Mouse (Mus musculus) lung, postnatal 4 days (tissue): Measurements from ENCODE around the gene Lrrc73.

Experiments
- DNase-seq, 2 experiments: peaks; one replicate each; pipeline ENCODE4 v3.0.0; 2021

Gene Lrrc73

DNA sequence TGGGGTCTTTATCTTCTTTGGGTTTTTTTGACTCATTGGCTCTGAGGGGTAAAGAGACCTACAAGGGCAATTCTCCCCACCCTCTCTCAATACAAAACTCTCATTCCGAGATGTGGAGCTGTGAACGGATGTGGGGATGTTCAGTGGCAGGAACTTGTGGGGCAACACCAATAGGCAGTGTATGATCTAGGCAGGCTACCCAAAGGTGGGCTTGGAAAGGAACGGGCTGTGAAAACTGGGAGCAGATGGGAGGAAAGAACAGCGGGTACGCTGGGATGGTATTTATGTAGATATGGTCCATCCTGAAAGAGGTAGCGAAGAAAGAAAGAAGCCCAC is 43.7 kb downstream of the Lrrc73 start:
- DNase-seq: no peak

DNA sequence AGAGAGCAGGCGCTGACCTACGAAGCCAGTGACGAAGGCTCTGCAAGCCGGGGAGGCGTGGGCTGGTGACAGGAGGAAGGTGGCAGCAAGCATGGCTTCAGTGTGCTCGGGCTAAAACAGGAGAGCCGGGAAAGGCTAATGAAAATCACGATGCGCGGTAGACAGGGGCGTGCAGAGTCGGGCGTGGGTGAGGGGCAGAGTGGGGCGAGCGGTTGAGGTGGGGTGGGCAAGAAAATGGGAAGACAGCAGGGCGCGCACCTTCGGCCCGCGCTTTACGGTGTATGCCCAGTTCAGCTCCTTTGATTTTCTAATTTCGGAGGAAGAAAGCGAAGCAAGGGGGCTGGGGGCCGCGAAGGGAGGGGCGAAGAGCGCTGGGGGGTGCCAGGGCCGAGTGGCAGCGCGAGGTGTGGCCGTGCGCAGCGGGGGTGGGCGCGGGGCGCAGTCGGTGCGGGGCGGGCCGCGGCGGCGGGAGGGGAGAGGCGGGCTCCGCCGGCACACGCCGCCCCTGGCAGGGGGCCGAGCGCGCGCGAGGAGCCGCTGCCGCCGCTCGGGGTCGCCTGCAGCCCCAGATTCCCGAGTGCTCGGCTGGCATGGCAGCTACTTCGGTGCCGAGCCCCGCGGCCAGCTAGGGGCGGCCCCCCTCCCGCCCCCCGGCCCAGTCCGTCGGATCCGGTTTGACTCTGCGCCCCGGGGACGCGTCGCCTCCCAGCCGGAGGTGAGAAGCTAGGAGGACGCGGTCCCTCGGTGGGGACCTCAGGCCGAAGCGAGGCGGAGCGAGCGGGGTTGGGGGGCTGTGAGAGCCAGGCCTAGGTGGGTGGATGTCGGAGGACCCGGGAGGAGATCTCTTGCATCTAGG is 44.3 kb downstream of the Lrrc73 start, which contains the start of gene Dlk2:
Dlk2 (plus strand) TSS at position 58 of the 856 bp plus-strand sequence.
- no peak for DNase-seq

DNA sequence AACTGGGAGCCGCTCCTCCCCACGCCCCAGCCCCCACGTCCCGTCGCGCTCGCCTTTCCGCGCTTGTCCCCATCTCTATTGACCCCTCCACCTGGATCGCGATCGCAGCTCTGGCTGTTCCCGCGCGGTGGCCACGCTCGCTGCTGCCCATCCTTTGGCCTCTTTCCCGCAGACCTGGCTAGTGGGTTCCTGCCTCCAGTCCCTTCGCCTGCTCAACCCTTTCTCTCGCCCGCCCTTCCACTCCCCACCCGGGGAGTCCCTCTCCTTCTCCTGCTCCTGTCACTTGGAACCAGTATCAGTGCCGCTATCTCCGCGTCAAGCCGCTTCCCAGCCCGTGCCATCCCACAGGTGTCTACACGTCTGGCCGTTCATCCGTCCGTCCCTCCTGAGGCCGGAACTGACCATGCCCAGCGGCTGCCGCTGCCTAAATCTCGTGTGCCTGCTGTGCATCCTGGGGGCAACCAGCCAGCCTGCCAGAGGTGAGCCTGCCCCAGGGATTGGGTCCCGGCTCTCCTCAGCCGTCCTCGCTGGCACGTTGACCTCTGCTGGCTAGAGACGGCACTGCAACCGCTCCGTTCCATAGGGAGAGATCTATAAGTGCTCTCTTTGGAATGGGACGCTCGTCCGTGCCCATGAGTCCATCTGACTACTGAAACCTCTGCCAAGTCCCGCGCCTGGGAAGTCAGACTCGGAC is 45.0 kb downstream of the Lrrc73 start:
- DNase-seq: peak; percentile 85 to 89

DNA sequence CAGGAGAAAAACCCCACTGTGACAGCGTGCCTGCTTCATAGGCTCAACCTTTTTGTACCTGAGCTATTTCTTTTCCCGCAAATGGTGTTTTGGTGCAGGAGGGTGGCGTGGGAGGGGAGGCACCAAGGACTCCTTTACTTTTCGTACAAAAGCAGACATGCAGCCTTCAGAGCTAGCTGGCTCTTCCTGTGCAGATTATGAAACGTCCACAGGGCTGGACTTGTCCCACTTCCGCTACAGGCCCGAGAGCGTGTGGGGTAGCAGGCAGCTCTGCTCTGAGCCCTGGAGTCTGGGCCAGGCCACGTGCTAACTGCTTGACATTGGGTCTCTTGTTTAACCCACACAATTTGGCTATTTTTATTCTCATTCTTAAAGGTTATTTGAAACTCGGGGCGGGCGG is 48.6 kb downstream of the Lrrc73 start:
- peak; percentile 22 to 51 for DNase-seq

DNA sequence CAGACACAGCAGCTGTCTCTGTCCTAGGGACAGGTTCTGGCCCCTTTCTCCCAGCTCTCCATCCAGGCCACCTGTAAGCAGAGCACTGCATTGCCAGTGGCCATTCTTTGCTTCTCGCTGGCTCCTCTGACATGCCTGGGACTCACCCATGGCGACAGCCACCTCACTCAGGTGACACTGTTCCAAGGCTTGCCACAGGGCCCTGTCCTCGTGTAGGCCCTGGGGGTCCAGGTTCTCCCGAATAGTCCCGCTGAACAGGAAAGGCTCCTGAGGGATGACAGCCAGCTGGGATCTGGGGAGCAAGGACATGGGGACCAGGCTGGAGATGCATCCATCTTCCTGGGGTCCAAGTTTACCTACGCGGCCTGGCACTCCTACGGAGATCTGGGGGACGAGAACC is 50.9 kb downstream of the Lrrc73 start:
- no peak for DNase-seq
